ENCODE assay signal across 25 mouse cellular contexts in genomic region chr1:105883498-105883897, GRCm38 (mm10).
DNase-seq lines count a peak whose midpoint lies in the region; ATAC-seq lines count a peak whose summit lies in the region.
"Had no signal": no experiment of that assay in that cellular context is flagged by ENCODE, and none has a peak within 500 bp of the region (broad histone marks: within the 10 kb centered on the region; RNA-seq: fewer than 3 reads in every experiment).

No protein-coding gene starts in this region.

- ATAC-seq in CD4-positive, CD25-positive, alpha-beta regulatory T cell, adult 4 months: peak; percentile 30
- ATAC-seq in intestine, embryonic 15.5 days: peak; percentile 63
- ATAC-seq: forebrain, embryonic 15.5 days; hindbrain, embryonic 16.5 days; Patski had no signal

- DNase-seq in CD4-positive, CD25-positive, alpha-beta regulatory T cell, adult 2 months (ENCODE audit: low read depth, low spot score): peak; percentile 16
- DNase-seq in naive thymus-derived CD4-positive, alpha-beta T cell, adult 2 months (ENCODE audit: low read depth): peak; percentile 35
- DNase-seq in natural killer cell, adult 2 months (ENCODE audit: low spot score in 2 of 2): no peak
- no peak for DNase-seq in right cerebral cortex, postnatal 4 days
- DNase-seq: adrenal gland, postnatal 10 days; adrenal gland, postnatal 36 days; cerebellum, adult 18-20 months; cerebellum, adult 9-10 months; cerebellum, postnatal 14 days; gastrocnemius, postnatal 25 days; heart, adult 18-20 months; heart, postnatal 10 days; heart, postnatal 36 days had no signal

- H3K27ac ChIP-seq in intestine, embryonic 15.5 days: peak overlapping the region; percentile 17; the same call in 1 of the 2 replicates
- H3K27ac ChIP-seq: forebrain, embryonic 12.5 days; forebrain, embryonic 15.5 days; heart, embryonic 15.5 days; hindbrain, embryonic 10.5 days; hindbrain, embryonic 13.5 days had no signal

- no peaks in the 10 kb centered on the region for H3K36me3 ChIP-seq in intestine, embryonic 15.5 days
- H3K36me3 ChIP-seq: forebrain, embryonic 12.5 days; forebrain, embryonic 15.5 days; G1E; heart, embryonic 12.5 days; heart, embryonic 15.5 days; hindbrain, embryonic 10.5 days; hindbrain, embryonic 13.5 days had no signal

- no peak overlapping the region for H3K4me3 ChIP-seq in intestine, embryonic 15.5 days (replicated peaks)
- H3K4me3 ChIP-seq: forebrain, embryonic 12.5 days; forebrain, embryonic 15.5 days; heart, embryonic 12.5 days; heart, embryonic 15.5 days; hindbrain, embryonic 10.5 days; hindbrain, embryonic 13.5 days had no signal

- no peaks in the 10 kb centered on the region for H3K9me3 ChIP-seq in intestine, embryonic 15.5 days
- H3K9me3 ChIP-seq: forebrain, embryonic 12.5 days; forebrain, embryonic 15.5 days; G1E; heart, embryonic 12.5 days; heart, embryonic 15.5 days; hindbrain, embryonic 10.5 days; hindbrain, embryonic 13.5 days had no signal

- WGBS in intestine, embryonic 15.5 days: 60% methylated on average over 2 of the region's 2 CpGs

- no peaks in the 10 kb centered on the region for H3K27me3 ChIP-seq in intestine, embryonic 15.5 days (replicated peaks)
- H3K27me3 ChIP-seq: CH12.LX; forebrain, embryonic 15.5 days; heart, embryonic 12.5 days; heart, embryonic 15.5 days; Patski had no signal

- no peak overlapping the region for H3K4me2 ChIP-seq in intestine, embryonic 15.5 days (replicated peaks)
- H3K4me2 ChIP-seq: forebrain, embryonic 12.5 days; forebrain, embryonic 15.5 days; heart, embryonic 12.5 days; heart, embryonic 15.5 days; hindbrain, embryonic 13.5 days had no signal

- H3K4me1 ChIP-seq in intestine, embryonic 15.5 days (replicated peaks): peaks cover 4% of the 10 kb centered on the region

- H3K9ac ChIP-seq in intestine, embryonic 15.5 days: no peak overlapping the region
- H3K9ac ChIP-seq: forebrain, embryonic 12.5 days; forebrain, embryonic 15.5 days; heart, embryonic 12.5 days; heart, embryonic 15.5 days; hindbrain, embryonic 13.5 days had no signal

Comparison
In these comparisons a context has a peak if more than half of its experiments do, and no peak if none do; other contexts are left out.
1. DNase-seq: peak in CD4-positive, CD25-positive, alpha-beta regulatory T cell, adult 2 months (single experiment) and naive thymus-derived CD4-positive, alpha-beta T cell, adult 2 months (single experiment); none in natural killer cell, adult 2 months (0 of 2) and right cerebral cortex, postnatal 4 days (single experiment).